Mouse (Mus musculus) thymus, adult 18-20 months (tissue): ENCODE measurements around the gene Vmo1.
A peak's percentile ranks its signal among the peaks of the same experiment; 100 is the strongest.
"Not testable (repeated sequence)": the region's sequence is repeated elsewhere in the genome, so short reads cannot be mapped to it uniquely, and the experiment has no call there.

ENCODE experiments used
- DNase-seq, 2 experiments: peaks; one replicate each; pipeline ENCODE4 v3.0.0; 2022; ENCODE audit warnings: mixed read lengths in 2 of 2

Vmo1 gene

DNA sequence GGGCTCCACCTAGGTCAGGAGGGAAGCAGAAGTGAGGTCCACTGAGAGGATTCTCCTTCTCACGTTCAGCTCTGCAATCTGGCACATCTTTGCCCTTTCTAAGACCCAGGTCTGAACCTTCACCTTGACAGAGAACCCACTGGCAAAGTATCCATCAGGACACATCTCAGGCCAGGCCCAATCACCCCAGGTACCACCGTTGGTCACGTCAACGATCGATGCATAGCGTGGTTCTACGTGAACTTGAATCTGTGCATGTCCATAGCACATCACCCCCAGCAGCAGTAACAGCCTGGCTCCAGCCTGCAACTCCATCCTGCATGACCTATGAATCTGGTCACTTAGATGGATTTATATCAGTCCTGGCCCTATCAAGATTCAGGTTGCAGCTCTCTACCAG, at the start of gene Vmo1:
TSS of gene Vmo1 (minus strand) at position 329 of the 400 bp plus-strand sequence.
- no peak for DNase-seq

DNA sequence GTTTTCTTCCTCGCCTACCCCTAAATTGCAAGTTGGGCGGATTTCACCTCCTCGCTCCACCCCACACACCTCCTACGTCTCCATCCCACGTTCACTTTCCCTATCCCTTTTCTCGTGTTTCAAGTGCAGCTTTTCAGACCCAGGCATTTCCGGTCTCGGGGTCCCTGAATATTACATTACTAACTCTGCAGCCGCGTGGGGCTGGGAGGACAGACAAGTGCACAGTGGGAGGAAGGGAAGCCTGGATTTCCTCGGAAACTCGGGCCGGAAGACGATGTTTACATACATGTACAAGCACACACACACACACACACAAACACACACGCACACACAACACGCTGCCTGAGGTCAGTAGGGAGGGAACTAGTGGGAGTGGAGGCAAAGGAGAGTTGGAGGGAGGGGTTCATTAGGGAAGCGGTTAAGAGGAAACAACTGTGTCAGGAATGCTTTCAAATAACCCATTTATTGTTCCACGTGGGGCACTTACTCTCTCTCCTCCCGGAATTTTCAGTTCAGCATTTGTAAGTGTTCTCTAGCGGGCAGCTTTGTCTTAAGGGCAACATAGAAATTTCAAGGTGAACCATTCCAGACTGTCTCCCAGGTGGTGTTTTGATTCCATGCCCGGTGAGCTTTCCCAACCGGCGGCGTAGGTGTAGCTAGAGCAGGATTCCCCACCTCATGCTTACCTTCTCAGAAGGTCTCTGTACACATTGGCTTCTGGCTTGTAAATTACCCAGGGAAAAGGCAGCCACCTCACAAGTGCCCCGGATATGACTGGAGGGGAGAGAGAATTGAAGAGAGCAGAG, 49.3 kb upstream of the Vmo1 start:
- DNase-seq = peak; percentile 28 to 54

DNA sequence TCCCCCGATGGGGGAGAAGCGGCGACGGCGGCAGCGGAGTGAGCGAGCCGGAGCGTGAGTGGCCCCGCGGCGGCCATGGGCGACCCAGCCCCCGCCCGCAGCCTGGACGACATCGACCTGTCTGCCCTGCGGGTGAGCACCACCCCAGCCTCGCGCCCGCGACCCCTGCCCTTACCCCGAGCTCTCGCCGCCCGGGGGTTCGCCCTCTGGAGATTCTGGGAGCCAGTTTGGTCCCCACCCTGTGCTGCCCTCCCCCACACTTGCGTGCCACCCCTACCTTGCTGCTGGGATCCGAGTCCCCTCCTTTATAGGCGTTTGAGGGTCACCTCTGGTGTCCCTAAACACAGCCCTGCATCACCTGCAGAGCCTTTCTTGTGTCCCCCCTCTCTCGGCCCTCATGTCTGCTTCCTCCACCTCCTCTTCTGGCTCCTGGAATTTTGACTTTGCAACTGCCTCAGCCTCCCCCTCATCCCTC, 48.6 kb upstream of the Vmo1 start:
- DNase-seq = no peak

DNA sequence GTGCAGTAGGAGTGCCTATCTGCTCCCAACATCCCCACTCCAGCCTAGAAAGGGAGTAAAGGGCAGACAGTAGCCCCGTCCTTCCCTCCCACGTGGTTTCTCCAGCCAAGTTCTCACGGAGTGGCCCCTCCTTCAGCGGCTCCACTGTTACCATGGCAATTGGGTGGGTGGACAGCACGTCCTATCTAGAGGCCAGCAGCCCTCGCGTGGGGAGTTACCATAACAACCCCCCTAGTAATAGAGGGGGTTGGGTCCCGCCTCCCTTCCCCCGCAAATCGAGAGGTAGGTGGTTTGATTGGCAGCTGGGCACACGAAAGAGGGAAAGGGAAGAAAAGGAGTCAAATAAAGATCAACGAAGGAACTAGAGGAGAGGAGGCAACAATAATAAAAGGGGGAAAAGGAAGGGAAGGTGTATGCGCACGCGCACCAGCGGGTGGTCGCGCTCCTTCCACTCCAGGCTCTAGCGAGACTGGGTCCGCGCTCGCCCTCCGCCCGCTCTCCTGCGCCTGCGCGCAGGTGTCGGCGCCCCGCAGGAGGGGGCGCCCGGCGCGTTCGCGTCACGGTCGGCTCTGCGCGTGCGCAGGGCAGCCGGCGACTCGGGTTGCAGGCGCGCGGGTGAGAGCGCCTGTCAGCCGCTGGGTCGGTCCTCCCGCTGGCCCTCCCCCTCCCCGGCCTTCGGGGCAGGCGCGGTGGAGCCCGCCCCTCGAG, 48.0 kb upstream of the Vmo1 start, which contains the start of gene Mink1:
TSS of gene Mink1 (plus strand) at position 595 of the 708 bp plus-strand sequence.
- DNase-seq = peak; percentile 84 to 86

DNA sequence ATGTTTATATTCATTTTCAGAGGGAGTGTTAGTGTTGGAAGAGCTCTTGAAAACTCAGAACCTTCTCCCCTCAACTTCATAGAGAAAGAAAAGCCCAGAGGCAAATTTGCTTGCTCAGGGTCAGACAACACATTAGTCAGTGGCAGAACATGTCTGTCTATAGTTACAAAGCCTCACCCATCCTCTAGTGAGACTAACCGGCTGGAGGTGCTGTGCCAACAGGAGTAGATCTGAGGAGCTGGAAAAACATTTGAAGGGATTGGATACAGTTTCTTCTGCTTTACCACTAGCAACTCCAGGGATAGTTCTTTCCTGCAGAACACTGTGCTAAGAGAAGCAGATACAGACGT, 47.5 kb upstream of the Vmo1 start:
- DNase-seq = no peak

DNA sequence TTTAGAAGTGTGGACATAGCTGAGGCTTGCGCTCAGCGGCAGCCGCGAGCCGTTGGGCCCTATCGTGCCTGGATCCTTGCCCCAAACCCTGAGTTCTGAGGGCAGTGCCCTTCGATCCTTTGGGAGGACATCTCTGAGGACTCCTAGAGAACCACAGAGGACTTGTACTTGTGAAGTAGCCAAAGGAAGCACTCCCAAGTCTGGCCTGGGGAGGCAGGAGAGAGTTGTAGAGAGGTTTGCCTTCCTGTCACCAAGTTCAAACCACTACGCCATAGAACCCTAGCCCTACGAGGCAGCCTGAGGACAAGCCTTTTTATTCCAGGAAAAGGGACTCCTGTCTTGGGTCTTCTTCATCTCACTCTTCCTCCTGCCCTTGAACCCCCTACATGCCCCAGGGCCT, 43.1 kb upstream of the Vmo1 start:
- DNase-seq = no peak

DNA sequence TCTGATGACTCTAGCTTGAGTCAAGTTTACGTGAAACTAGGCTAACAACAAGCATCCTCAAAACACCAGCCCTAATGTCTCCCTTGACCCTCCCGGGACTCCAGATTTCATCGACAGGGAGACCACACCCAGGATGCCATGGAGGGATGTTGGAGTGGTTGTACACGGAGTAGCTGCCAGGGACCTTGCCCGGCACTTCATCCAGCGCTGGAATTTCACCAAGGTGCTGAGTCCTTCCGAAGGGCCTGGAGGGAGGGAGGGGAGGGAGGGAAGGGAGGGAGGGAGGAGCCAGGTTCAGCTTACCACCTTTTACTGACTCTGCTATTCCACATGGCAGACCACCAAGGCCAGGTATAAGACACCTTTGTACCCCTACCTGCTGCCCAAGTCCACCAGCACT, 39.5 kb upstream of the Vmo1 start:
- no peak for DNase-seq

DNA sequence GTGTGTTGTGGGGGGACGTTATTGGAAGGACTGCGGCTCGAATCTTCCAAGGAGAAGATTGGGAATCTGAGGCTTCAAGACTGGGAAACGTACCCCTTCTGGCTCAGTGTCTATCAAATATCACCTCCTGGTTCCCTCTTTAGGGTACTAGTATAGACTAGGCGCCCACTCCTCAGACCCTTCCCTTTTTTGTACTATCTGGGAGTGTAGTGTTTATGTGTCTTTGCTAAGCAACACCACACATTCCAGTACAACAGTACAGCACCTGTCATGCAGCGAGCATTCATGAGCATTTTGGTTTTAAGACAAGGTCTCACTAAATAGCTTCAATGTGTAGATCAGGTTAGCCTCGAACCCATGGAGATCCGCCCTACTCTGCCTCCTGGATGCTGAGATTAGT, 37.1 kb upstream of the Vmo1 start:
- no peak for DNase-seq

DNA sequence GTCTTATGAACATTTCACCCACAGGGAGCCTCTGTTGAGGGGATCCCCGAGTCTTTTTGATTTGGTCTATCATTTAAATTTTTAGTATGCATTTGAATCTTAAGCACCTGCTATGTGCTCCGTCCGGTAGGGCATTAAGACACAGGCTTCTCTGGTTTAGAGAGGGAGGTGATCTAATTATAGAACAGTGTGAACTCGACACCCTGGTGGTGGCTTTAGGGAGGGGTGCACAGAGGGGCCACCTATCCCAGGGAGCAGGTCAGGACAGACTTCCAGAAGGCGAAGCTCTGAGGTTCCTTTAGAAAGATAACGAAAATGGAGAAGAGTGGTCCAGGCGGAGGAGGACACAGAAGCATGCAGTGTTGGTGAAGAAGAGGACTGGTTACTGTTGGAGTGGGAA, 30.1 kb upstream of the Vmo1 start:
- DNase-seq = no peak

DNA sequence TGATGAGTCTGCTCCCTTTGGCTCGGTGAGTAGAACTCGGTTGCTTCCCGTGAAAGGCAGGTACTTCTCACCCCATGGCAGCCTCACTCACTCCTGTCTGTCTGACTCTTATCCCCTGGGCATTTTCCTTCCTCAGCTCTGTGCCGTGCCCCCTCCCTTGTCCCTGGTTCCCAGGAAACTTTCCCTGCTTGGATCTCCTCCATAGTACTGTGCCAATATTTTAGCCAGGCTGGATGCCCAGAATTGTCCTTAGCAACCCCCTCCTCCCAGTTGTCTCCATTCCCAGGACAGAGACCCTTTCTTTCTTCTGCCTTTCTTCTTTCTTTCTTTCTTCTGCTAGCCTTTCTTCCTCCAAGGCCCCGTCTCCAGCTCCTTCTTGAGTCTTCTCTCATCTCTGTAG, 27.0 kb upstream of the Vmo1 start:
- DNase-seq = no peak

DNA sequence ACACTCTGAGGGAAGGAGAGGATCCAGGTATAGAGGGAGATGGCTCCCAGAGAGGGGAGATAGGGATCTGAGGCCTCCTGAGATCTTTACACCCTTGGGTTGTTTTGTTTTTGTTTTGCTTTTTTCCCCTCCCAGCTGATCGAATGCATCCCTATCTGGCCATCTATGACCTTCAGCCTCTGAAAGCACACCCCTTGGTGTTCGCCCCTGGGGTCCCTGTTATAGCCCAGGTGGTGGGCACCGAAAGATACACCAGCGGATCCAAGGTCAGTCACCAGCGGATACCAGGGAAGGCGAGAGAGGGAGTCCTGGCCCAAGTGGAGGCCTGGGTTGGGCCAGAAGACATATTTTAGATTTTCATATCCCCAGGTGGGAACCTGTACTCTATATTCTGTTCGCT, 26.5 kb upstream of the Vmo1 start:
- no peak for DNase-seq

DNA sequence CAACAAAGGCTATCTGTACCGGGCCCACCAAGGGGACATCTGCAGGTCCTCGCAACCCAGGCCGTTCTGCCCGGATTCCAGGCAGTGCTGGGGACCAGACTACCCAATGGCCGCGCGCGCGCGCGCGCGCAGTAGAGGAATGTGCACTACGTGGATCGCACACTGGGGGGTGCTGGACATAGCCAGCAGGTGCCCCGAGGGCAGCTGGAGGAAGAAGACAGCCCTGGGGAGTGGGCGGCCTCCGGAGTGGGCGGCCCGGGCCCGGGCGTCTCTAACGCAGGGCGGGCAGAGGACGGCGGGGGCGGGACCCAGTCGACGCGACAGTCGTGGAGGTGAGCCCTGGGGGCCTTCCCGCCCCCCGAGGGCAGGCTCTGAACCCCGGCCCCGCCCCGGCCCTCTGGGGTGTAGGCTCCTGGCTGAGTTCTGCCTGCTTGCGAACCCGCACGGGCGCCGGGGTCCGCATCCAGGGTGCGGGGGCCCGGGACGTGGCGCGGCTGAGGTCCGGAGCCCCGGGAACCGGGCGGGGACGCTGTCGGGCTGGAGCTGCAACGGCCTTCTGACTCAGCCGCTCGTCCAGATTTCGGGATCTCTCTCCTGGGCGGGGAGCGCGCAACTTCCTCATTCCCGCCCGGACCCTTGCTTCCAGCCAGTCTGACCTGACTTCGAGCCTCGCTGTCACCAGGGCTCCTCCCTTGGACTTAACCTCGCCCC, 25.6 kb upstream of the Vmo1 start, which contains the start of gene Pld2:
TSS of gene Pld2 (plus strand) at position 188 of the 711 bp plus-strand sequence.
- peak; percentile 78 to 83 for DNase-seq

DNA sequence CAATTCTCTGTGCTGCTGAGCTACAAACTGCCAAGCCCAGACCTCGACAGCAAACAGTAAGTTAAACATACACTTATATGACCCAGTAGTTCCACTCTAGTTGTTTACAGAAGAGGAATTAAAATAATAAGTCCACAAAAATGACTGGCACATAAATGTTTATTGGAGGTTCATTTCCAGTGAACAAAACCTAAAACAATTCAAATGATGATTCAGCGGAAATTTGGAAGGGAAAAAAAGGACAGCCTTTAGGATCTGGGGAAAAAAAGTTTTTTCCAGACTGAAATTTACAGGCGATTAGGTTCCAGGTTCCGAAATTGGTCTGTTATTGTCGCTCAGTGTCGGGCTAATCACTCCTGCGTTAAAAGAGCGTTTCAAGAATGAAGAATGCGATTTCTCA, 25.0 kb upstream of the Vmo1 start:
- DNase-seq = no peak

DNA sequence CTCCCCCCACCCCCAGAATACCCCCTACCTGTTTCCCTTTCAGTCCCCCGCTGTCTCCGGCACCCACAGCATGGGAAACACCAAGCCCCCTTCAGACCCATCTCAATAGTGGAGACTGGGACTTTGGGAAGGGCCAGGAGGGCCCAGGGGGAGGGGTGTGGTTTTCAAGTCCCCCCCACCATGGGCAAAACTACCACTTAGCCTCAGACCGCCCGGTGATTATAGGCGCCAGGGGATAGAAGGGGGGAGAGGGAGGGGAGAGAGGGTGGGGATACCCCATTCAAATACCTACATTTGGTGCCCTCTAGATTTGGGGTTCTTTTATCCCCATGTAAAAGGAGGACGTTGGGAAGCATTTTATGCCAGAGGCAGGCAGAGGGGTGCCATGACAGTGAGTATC, 18.4 kb upstream of the Vmo1 start, which contains the start of gene Gm40193:
TSS of gene Gm40193 (minus strand) at position 101 of the 400 bp plus-strand sequence.
- DNase-seq = no peak

DNA sequence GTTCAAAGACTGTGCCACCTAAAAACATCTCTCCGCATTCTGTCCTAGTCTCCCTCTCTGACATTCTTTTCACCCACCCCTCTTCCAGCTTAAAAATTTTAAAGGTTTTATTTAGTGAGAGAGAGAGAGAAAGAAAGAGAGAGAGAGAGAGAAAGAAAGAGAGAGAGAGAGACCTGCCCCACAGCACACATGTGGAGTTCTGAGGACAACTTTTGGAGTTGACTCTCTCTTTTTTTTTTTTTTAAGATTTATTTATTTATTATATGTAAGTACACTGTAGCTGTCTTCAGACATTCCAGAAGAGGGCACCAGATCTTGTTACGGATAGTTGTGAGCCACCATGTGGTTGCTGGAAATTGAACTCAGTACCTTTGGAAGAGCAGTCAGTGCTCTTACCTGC, 16.6 kb upstream of the Vmo1 start:
- not testable (repeated sequence) for DNase-seq

DNA sequence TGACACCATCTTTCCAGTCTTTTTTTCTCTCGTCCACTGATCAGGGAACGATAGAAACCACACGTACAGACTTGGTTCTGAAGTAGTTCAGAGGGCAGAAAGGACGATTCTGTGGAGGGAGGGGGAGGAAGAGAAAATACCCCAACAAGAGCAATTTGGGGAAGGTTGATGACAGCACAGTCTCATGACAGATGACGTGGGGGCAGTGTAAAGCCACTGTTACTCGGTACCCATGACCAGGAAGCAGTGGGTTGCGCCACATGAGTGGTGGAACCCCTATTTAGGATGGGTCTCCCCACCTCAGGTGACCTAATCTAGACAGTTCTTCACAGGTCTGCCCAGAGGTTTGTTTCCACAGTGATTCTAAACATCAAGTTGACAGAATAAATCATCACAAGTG, 14.2 kb upstream of the Vmo1 start:
- no peak for DNase-seq

DNA sequence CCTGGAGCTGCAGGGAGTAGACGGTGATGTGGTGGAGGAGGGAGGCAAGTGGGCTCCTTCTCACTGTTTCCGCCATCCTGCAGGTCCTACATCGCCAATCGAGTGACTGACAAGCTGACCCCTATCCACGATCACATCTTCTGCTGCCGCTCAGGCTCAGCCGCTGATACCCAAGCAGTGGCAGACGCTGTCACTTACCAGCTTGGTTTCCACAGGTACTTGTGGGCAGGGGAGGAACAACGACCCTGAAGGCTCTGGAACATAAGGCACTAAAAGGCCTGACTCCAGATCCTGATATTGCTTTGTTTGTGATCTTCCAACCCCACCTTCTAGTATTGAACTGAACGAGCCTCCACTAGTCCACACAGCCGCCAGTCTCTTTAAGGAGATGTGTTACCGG, 11.8 kb upstream of the Vmo1 start:
- DNase-seq = no peak

DNA sequence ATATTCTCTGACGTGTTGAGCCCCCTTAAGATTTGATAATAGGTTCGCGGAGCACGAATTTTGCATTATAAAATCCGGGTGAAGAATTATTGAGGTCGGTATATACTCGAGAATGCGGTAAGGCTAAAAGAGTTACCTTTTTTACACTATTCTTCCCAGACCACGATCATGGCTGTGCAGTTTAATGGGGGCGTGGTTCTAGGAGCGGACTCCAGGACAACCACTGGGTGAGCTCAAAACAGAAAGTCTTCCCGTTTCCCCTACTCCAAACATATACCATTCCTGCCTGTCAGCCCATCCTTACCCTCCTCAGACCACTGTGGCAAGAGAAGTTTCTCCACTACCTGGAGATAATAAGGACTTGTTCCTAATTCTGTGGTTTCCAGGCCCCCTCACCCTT, 11.3 kb upstream of the Vmo1 start:
- no peak for DNase-seq

DNA sequence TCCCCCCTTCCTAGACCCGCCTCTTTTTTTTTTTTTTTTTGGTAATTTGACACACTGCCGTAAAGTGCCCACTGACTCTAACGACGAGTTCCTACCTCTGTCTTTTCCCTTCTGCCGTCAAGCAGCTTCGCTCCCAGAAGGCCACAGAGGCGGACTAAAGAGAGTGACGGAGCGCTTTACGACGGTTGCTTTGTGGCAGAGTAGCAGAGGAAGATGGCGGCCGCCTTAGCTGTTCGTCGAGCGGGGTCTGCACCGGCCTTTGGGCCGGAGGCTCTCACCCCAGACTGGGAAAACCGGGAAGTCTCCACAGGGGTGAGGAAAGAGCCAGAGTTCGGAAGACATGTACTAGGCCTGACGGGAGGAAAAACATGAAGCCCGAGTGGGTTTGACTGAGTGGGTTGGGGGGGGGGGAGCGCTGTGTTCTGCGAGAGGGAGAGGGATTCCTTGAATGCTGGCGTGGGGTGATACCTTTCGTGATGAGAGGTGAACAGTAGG, 10.8 kb upstream of the Vmo1 start, which contains the start of gene Psmb6:
TSS of gene Psmb6 (plus strand) at position 184 of the 495 bp plus-strand sequence.
- DNase-seq = peak; percentile 86 to 94

DNA sequence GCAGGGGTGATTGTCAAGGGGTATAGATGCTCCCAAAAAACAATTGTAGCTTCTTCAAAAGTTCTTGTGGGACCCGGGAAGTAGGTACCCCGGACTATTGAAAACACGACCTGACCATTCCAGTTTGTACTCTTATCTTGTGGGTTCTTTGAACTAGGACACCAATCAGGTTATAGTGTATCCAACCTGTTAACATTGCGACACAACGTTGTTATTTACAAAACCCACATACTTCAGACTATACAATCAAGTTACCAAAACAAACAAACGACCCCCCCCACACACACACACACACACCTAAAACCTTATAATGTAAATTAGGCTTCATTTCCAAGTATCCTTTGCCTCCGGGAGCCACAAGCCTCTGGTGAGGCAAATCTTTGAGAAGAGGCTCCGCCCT, 10.4 kb upstream of the Vmo1 start:
- DNase-seq = no peak

DNA sequence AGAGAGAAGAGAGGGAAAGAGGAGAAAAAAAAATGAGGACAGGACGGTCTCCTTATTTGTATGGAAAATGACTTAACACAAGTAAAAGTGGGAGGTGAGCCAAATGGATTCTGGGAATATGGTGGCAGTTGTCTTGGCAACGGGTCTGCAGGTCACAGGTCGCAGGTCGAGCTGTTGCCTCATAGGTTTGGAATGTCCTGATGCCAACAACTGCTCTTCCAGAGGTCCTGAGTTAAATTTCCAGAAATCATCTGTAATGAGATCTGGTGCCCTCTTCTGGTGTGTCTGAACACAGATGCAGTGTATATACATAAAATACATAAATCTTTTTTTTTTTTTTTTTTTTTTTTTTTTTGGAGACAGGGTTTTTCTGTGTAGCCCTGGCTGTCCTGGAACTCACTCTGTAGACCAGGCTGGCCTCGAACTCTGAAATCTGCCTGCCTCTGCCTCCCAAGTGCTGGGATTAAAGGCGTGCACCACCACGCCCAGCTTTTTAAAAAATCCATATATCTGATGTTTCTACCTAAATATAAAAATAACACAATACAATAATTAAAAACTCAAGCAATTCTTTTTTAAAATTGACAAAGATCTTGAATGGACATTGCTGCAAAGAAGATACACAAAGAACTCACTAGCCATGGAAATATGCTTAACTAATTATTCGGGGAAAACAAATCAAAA, 9.0 kb upstream of the Vmo1 start:
- not testable (repeated sequence) for DNase-seq

DNA sequence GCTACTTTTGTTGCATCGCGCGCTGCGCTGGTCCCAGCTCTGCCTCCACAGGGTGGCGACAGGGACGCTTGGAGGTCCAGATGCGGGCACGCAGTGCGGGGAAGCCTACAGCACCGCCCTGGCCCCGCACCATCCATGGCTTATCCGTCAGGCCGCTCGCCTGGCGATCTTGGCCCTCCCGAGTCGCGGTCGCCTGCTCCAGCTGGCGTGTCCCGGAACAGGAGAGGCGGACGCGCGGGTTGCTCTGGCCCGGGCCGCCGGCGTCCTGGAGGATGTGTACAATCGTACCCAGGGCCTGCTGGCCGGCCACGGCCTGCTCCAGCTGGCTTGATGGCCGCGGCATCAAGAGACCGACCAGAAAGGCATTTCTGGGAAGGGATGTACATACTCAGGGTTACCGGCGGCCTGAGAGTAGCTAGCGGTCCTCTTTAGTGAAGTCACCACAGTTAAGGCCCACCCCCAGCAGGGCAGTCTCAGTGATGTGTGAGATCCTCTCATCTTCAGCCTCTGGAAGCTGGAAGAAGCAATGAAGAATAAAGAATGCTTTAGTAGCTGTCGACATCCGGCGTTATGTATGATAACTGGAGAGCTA, 5.9 kb upstream of the Vmo1 start:
- no peak for DNase-seq
